Comparison of ENCODE assay signal across 8 mouse cellular contexts in the genomic region with DNA sequence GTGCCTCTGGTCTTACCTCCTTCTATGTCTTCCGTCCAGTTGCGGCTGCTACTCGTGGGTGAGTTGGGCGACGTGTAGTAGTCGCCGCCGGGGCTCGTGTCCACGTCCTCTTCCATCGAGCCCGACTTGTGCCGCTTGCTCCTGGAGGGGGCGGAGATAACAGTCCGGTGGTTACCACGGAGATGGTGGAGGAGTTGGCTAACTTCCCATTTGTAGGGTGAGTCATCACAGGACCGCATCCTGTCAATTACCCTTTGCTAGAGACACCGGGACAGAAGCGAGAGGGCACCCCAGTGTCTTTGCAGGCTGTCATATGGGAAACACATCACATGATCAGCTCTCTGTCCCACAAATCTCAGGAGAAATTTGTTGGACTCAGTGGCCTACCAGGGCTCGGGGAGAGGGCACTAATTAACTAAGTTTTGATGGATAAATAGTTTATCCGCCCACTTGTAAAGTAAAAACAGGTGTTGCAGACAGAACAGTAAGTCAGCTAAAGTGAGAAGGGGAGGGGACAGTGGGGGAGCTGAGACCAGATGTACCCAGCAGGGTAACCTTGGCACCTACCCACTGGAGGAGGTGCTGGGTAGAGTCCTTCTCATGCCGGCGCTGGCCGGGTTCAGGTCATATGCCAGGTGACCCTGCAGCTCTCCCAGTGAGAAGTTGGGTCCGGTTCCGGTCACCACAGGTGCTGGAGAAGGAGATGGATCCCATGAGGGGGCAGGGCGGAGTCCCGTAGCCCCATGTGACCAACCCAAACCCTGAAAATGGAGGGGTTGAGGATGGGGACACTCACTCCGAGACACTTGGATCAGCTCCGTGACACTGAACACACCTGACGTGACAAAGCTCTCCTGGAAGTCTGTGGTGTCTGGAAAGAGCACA. TPM values are rescaled to one million over a fixed set of nuclear protein-coding genes. Genes with fewer than 3 reads are reported as not detected.
A peak's percentile ranks its signal among the peaks of the same experiment; 100 is the strongest.
DNase-seq lines count a peak whose midpoint lies in the region; ATAC-seq and TF ChIP-seq lines count a peak whose summit lies in the region.

No protein-coding gene starts in this region.

- H3K27ac ChIP-seq in forebrain, postnatal 0 days (ENCODE audit: low read depth, low read length), result no peak overlapping the region
- H3K27ac ChIP-seq in hindbrain, embryonic 13.5 days, result peak overlapping the region; percentile 35; the same call in 1 of the 2 replicates

- peaks cover 30% of the 10 kb centered on the region; the same call in 1 of the 2 replicates for H3K36me3 ChIP-seq in forebrain, postnatal 0 days (ENCODE audit: insufficient read depth)
- peaks cover 54% of the 10 kb centered on the region for H3K36me3 ChIP-seq in hindbrain, embryonic 13.5 days

- H3K4me3 ChIP-seq in forebrain, postnatal 0 days (ENCODE audit: low read depth, low read length), result no peak overlapping the region
- H3K4me3 ChIP-seq in hindbrain, embryonic 13.5 days, result peak overlapping the region; percentile 25

- peak; percentile 83 for DNase-seq in right cerebral cortex, adult 18-20 months
- DNase-seq in right cerebral cortex, postnatal 4 days, result no peak
- DNase-seq in forebrain, postnatal 0 days, result no peak
- peak; percentile 63 to 74 for DNase-seq in left cerebral cortex, postnatal 36 days (ENCODE audit: low spot score in 2 of 2)
- peak; percentile 39 to 53 for DNase-seq in spleen, adult 18-20 months

- H3K9me3 ChIP-seq in forebrain, postnatal 0 days (ENCODE audit: low read length), result no peaks in the 10 kb centered on the region
- H3K9me3 ChIP-seq in hindbrain, embryonic 13.5 days, result no peaks in the 10 kb centered on the region

- WGBS in forebrain, postnatal 0 days, result 35% methylated on average over 31 of the region's 31 CpGs
- WGBS in hindbrain, embryonic 13.5 days, result 20% methylated on average over 31 of the region's 31 CpGs

- intact Hi-C loops in left cerebral cortex, postnatal 36 days (cut with DNase I), result no loop called here

- no peaks in the 10 kb centered on the region for H3K27me3 ChIP-seq in forebrain, postnatal 0 days (ENCODE audit: insufficient read depth, low read length)
- peaks cover 47% of the 10 kb centered on the region for H3K27me3 ChIP-seq in hindbrain, embryonic 13.5 days

- H3K4me2 ChIP-seq in forebrain, postnatal 0 days (ENCODE audit: low read depth), result peak overlapping the region; percentile 10; the same call in 1 of the 2 replicates
- peak overlapping the region; percentile 45 for H3K4me2 ChIP-seq in hindbrain, embryonic 13.5 days

- peaks cover 9% of the 10 kb centered on the region; the same call in 1 of the 2 replicates for H3K4me1 ChIP-seq in forebrain, postnatal 0 days (ENCODE audit: insufficient read depth)
- H3K4me1 ChIP-seq in hindbrain, embryonic 13.5 days (replicated peaks), result peaks cover 86% of the 10 kb centered on the region

- no peak for TF ChIP-seq CTCF in forebrain, postnatal 0 days (IDR thresholded peaks at IDR 0.05; ENCODE audit: low read depth)

- no peak overlapping the region for H3K9ac ChIP-seq in forebrain, postnatal 0 days
- H3K9ac ChIP-seq in hindbrain, embryonic 13.5 days, result peak overlapping the region; percentile 53; the same call in 1 of the 2 replicates

- peak; percentile 9; the same call in 1 of the 2 replicates for ATAC-seq in cerebellum, adult (ENCODE audit: insufficient number of reproducible peaks, low FRiP score, low TSS enrichment)
- ATAC-seq in forebrain, postnatal 0 days, result no peak
- ATAC-seq in hindbrain, embryonic 13.5 days (ENCODE audit: low FRiP score), result no peak
- peak; percentile 68 for ATAC-seq in megakaryocyte progenitor cell, adult 5-6 weeks (replicated peaks; ENCODE audit: poor library complexity)

RNA-seq across cellular contexts. Expression of gene Smim24, which starts 14.9 kb away (rescaled TPM):
- 0.77 and 1.3 TPM in 2 replicates for total RNA-seq in forebrain, postnatal 0 days (2014; rRNA removed)
- polyA plus RNA-seq in forebrain, postnatal 0 days (2015; fragmentation: Nextera tagmentation; extraction: Ambion mirVana), result 1.7 TPM in 2 replicates
- 1.8 TPM in 2 replicates for polyA plus RNA-seq in hindbrain, embryonic 13.5 days (2015; fragmentation: Nextera tagmentation; extraction: Ambion mirVana)
- under 1 TPM; 0.77 to 0.94 TPM for total RNA-seq in left cerebral cortex, postnatal 36 days (2021)
- total RNA-seq in megakaryocyte progenitor cell, adult 5-6 weeks (2015), result 31.0 and 31.4 TPM in 2 replicates
- total RNA-seq in megakaryocyte progenitor cell, adult 5-6 weeks (2017), result 7.5 and 17.1 TPM in 2 replicates

RNA-seq across cellular contexts. Expression of gene Gm48552, which starts 19.0 kb away (rescaled TPM):
- total RNA-seq in forebrain, postnatal 0 days (2014; rRNA removed), result 5.8 and 16.6 TPM in 2 replicates
- 1.9 and 3.7 TPM in 2 replicates for polyA plus RNA-seq in forebrain, postnatal 0 days (2015; fragmentation: Nextera tagmentation; extraction: Ambion mirVana)
- 2.0 and 2.3 TPM in 2 replicates for polyA plus RNA-seq in hindbrain, embryonic 13.5 days (2015; fragmentation: Nextera tagmentation; extraction: Ambion mirVana)
- 1 to 10 TPM; 1.9 to 4.9 TPM for total RNA-seq in left cerebral cortex, postnatal 36 days (2021)
- not detected in 2 replicates for total RNA-seq in megakaryocyte progenitor cell, adult 5-6 weeks (2015)
- total RNA-seq in megakaryocyte progenitor cell, adult 5-6 weeks (2017), result 0.46 TPM in 1 of 2 replicates, not detected in the other

RNA-seq across cellular contexts. Expression of gene Gm48551, which starts 23.5 kb away (rescaled TPM):
- 2.5 and 3.3 TPM in 2 replicates for total RNA-seq in forebrain, postnatal 0 days (2014; rRNA removed)
- 5.0 and 7.3 TPM in 2 replicates for polyA plus RNA-seq in forebrain, postnatal 0 days (2015; fragmentation: Nextera tagmentation; extraction: Ambion mirVana)
- polyA plus RNA-seq in hindbrain, embryonic 13.5 days (2015; fragmentation: Nextera tagmentation; extraction: Ambion mirVana), result 6.5 and 8.1 TPM in 2 replicates
- 1 to 10 TPM; 2.5 to 4.3 TPM for total RNA-seq in left cerebral cortex, postnatal 36 days (2021)
- total RNA-seq in megakaryocyte progenitor cell, adult 5-6 weeks (2015), result 2.6 and 3.0 TPM in 2 replicates
- total RNA-seq in megakaryocyte progenitor cell, adult 5-6 weeks (2017), result 0.62 and 1.7 TPM in 2 replicates

RNA-seq across cellular contexts. Expression of gene Dohh, which starts 23.6 kb away (rescaled TPM):
- 126 and 139 TPM in 2 replicates for total RNA-seq in forebrain, postnatal 0 days (2014; rRNA removed)
- polyA plus RNA-seq in forebrain, postnatal 0 days (2015; fragmentation: Nextera tagmentation; extraction: Ambion mirVana), result 111 and 125 TPM in 2 replicates
- polyA plus RNA-seq in hindbrain, embryonic 13.5 days (2015; fragmentation: Nextera tagmentation; extraction: Ambion mirVana), result 72.1 and 74.8 TPM in 2 replicates
- total RNA-seq in left cerebral cortex, postnatal 36 days (2021), result 100 to 1,000 TPM in 1 of 2 experiments, 10 to 100 TPM in 1; 80.0 to 103 TPM
- 9.3 and 13.7 TPM in 2 replicates for total RNA-seq in megakaryocyte progenitor cell, adult 5-6 weeks (2015)
- 36.5 and 52.5 TPM in 2 replicates for total RNA-seq in megakaryocyte progenitor cell, adult 5-6 weeks (2017)

RNA-seq across cellular contexts. Expression of gene Fzr1, which starts 29.5 kb away (rescaled TPM):
- 60.2 and 67.2 TPM in 2 replicates for total RNA-seq in forebrain, postnatal 0 days (2014; rRNA removed)
- 128 and 132 TPM in 2 replicates for polyA plus RNA-seq in forebrain, postnatal 0 days (2015; fragmentation: Nextera tagmentation; extraction: Ambion mirVana)
- polyA plus RNA-seq in hindbrain, embryonic 13.5 days (2015; fragmentation: Nextera tagmentation; extraction: Ambion mirVana), result 121 and 126 TPM in 2 replicates
- total RNA-seq in left cerebral cortex, postnatal 36 days (2021), result 10 to 100 TPM; 67.8 to 72.2 TPM
- total RNA-seq in megakaryocyte progenitor cell, adult 5-6 weeks (2015), result 17.1 and 21.7 TPM in 2 replicates
- 17.3 and 17.8 TPM in 2 replicates for total RNA-seq in megakaryocyte progenitor cell, adult 5-6 weeks (2017)

Comparison
In these comparisons a context has a peak if more than half of its experiments do, and no peak if none do; other contexts are left out.
1. DNase-seq: peak in right cerebral cortex, adult 18-20 months (single experiment), left cerebral cortex, postnatal 36 days (2 of 2) and spleen, adult 18-20 months (2 of 2); none in right cerebral cortex, postnatal 4 days (single experiment) and forebrain, postnatal 0 days (single experiment).
2. ATAC-seq: peak in cerebellum, adult (single experiment) and megakaryocyte progenitor cell, adult 5-6 weeks (single experiment); none in forebrain, postnatal 0 days (single experiment) and hindbrain, embryonic 13.5 days (single experiment).